Mouse (Mus musculus) cerebral cortex, adult 2 months (tissue): ENCODE data around the gene Acad10.

Experiments
- WGBS: fragments of 180-500 bp; shearing (Covaris S2); methylation state at CpG from one replicate; pipeline ENCODE4 v1.1.7; 2018; 5-methylcytosine and 5-hydroxymethylcytosine counted together

Acad10 gene

DNA sequence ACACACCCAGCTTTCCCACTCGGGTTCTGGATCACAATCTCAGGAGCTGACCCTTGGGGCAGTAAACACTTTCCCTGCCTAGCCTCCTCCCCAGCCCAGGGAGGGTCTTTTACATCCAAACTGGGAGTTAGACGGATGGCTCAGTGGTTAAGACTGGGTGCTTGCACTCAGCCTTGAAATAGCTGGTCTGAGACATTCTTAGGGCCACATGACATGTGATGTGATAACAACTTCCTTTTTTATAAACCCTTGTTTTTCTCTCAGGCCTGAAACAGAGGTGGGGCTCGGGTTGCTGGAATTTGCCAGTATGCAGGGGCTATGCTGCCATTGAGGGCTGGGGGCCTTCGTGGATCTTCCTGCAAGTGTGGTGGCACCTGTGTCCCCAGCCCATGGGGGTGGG, 63.0 kb downstream of the Acad10 start:
- WGBS = 85% methylated on average over 4 of the region's 4 CpGs

DNA sequence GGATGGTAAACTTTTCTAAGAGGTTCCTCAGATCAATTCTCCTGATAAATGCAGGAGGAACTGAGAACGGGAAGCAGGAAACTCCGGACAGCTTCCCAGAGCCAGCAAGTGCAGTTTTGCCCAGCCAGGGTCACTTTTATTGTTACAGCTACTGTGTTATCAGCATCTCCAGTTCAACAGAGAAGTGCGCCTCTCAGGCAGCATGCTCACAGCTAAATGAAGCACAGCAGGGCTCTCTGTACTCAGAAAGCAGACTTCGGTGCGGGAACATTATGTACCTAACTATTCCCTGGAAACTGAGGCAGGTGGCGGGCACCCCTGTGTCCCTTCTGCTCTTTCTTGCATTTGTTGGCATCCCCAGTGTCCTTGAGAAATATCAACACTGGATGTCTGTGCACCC, 64.1 kb downstream of the Acad10 start:
- 69% methylated on average over 6 of the region's 6 CpGs for WGBS

DNA sequence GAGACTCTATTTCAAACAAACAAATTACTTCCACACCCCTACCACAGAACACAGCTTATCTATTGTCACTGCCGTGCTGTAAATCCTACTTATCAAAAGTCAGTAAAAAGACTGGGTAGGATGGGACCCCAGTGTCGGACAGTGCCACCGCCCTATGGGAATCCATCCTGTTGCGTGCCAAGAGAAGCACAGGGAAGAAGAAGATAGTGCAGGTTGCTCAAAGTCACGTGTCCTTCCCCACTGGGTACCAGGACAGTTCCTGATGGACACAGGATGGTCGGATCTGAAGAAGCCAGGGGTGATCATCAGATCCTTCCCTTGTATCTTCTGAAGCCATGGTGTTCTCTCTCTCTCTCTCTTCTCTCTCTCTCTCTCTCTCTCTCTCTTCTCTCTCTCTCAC, 64.6 kb downstream of the Acad10 start:
- WGBS = 83% methylated on average over 6 of the region's 6 CpGs

DNA sequence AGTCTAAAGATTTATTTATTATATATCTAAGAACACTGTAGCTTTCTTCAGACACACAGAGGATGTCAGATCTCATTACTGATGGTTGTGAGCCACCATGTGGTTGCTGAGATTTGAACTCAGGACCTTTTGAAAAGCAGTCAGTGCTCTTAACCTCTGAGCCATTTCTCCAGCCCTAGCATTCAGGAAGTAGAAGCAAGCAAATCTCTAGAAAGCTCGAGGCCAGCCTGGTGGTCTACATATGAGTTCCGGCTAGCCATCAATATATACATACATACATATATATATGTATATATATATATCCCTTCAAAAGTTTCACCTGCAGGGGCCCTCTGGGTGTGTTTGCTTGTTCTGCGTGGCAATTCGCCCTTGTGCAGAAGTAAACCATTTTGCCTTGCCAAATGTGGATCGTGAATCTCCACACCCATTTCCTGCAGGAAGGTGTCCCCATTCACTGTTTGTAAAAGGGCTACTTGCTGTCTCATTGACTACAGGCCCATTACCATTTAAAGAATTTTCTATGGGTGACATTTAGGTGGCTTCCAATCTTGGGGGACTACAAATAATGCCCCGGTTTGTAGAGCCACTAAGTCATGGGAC, 65.5 kb downstream of the Acad10 start:
- 83% methylated on average over 6 of the region's 6 CpGs for WGBS

DNA sequence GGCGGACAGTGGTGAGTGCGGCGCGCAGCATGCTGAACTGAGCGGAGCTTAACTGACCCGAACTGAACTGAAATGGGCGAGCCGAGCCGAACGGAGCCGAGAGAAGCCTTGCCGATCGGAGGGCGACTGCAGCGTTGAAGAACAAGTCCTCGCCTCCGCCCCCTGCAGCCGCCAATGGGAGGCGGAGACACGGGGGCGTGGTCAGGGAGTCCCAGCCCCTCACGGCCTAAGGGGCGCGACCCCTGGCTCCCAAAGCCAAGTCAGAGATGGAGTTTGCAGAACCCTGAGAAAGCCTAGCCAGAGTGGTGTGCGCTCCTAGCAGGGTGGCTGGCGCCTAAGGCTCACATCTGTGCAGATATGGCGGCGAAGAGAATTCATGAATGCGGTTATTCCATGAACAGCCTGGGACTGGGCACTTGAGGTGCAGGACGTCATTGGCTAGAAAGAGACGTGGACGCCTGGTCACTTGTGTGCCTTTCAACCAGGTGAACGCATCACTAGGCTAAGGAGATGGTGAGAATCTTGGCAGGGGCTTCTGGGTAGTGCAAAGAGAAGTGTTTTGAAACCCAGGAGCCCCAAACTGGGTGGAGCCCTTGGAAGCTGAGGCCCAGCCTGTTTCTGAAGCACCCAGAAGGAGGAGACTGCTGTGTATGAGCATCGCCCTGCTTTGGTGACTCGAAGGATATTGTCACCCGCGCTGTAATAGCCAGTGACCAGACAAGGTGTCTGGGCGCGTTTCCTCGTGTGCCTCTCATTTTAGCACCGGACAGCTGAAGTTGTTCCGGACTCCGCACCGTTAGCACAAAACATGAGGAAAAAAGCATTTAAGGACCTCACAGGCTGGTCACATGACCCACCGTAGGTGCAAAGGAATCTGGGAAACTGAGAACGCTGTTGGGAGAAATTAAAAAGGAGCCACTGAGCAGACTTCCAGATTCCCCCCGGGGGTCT, 66.6 kb downstream of the Acad10 start, which contains the start of gene Aldh2:
TSS of gene Aldh2 (minus strand) at position 374 of the 951 bp plus-strand sequence.
- 2% methylated on average over 47 of the region's 47 CpGs for WGBS

DNA sequence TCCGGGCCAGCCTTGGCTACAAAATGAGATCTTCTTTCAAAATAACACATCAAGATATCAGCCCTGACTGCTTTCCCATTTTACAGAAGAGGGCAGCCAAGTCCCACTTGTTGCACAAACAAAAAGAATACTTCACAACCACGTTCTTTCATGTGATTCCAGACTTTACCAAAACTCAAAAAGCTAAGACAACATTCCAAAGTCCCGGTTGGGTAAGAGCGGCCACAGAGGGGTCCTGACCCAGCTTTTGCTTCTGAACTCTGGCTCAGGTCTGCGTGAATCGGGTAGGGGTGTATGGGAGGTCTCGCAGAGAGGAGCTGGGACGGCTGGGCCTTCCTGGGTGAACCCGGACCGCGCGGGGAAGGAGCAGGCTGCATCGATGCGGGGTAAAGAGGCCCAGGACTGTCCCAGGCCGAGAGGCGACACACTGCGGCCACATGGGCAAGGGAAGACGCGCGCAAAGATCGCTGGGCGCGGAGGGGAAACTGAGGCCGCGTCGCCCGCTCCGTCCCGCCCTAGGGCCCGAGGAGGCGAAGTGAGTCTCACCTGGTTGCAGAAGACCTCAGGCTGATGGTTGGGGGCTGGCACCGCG, 67.4 kb downstream of the Acad10 start:
- WGBS = 4% methylated on average over 33 of the region's 33 CpGs

DNA sequence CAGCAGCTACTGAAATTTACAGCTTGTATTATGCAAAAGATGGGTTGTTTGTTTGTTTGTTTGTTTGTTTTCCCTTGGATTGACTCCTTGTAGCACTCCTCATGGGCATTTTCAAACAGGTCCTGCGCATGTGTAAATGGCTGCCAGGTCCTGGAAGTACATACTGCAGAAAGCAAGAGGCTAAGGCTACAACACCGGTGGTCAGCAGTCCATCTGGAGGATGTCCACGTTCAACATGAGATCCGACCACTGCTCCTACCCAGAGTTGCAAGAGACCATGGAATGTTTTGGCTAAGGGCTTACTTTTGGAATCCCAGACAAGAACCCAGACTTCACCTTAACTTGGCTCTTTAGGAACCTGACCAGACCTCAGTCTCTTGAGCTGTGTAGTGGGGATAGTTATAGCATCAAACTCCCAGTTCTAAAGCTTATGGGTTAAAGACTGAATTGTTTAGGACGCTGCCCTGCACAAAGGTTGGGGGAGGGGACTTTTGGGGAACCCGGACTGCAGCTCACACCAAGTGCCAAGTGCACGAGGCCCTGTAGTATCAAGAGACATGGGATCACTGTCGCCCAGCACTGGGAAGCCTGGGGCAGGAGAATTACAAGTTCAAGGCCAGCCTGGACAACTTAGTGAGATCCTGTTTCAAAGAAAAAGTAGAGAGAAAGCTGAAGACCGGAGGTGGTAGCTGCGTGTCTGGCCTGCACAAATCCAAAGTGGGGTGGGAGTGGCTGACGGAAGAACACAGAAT, 68.1 kb downstream of the Acad10 start:
- 58% methylated on average over 11 of the region's 11 CpGs for WGBS

DNA sequence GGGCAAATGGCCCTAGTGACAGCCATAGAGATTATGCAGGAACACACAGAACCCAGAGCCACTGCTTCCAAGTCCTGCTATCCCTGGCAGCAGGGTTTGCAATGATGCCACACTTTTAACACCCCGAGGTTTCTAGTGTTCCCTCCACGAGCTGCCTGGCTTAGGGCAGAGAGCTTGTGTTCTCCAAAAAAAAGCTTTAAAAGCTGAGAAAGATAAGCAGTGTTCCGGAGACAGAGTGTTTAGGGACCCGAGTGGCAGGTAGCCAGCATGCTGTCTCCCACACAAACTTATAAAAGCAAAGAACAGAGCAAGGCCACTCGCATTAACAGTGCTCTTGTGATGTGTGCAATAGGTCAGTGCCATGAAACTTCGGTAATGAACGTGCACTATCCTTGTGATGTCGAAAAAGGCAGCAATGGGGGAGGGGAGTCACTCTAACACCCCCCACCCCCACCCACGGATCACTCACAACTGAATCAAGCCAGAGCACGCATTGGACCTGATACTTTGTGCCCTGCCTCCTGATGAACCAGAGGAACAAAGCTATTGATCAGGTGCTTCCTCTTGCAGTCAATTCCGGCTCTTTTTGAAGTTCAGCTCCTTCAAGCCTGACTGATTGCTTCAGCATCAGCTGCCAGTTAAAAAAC, 68.8 kb downstream of the Acad10 start:
- WGBS = 32% methylated on average over 11 of the region's 11 CpGs

DNA sequence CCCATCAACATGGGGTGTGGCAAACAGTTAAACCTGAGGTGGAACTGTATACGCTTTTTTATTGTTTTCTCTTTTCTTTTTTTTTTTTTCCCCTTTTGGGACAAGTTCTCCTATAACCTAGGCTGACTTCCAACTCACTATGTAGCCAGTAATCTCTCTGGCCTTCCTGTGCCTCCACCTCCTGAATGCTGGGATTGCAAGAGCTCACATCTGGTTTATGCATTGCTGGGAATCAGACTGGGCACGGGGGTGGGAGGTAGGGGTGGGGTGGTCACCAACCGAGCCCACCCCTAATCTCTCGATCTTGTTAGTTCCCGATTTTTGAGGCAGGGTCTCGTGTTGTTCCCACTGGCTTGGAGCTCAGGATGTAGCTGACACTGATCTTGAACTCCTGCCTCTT, 70.4 kb downstream of the Acad10 start:
- WGBS = 90% methylated on average over 6 of the region's 6 CpGs

DNA sequence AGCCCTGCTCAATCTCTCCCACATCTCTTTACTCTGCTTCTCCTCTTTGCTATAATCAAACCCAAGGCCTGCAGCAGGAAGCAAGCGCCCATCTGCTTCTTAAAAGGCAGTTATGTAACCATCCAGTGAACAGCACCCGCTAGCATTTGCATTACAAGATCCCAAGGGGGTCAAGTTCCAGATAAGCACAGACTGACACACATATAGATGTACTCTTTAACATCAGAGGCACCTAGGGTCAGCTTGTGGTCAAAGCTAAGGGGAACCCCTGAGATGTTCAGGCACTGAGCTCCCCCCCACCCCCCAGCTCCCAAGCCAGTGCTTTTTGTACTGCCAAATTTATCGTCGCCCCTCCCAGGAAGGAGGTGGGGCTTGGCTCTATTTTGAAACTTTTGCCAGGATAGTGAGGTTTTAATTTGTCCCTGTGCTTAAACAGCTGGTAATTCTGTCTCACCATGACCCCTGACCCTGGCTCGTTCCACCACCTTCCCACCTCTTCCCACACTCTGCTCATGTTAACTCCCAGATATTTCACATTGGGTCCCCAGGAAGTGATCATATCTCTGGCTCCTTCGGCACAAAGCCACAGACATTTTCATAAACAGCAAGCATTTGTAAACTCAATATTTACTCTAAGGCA, 73.8 kb downstream of the Acad10 start:
- WGBS = 17% methylated on average over 6 of the region's 6 CpGs

DNA sequence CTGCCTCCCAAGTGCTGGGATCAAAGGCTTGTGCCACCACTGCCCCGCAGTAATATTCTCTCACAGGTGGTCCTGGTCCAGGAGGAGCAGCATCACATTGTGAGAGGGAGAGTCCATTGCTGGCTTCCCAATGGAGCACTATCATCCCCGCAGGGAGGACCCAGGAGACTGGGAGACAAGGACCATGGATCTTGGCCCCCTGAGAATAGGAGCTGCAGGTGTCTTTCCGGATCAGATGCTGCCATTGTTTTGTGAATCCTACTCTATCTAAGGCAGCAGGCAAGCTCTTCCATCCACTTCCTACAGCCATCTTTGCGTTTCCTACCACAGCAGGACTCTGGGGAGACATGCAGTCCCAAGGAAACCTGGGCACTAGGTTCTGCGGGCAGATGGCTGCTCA, 74.6 kb downstream of the Acad10 start:
- 73% methylated on average over 5 of the region's 5 CpGs for WGBS

DNA sequence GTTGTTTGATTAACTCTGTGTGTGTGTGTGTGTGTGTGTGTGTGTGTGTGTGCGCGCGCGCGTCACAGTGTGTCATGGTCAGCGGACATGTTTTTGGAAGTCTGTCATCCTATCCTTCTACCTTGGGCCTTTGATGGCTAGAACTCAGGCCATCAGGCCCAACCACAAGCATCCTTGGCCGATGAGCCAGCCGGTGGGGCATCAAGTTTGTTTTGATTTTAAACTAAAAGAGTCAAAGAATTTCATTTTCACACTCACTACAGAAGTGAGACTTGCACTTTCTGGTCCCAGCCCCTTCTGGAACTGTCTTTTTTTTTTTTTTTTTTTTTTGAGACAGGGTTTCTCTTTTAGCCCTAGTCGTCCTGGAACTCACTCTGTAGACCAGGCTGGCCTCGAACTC, 75.3 kb downstream of the Acad10 start:
- WGBS = 93% methylated on average over 10 of the region's 10 CpGs

DNA sequence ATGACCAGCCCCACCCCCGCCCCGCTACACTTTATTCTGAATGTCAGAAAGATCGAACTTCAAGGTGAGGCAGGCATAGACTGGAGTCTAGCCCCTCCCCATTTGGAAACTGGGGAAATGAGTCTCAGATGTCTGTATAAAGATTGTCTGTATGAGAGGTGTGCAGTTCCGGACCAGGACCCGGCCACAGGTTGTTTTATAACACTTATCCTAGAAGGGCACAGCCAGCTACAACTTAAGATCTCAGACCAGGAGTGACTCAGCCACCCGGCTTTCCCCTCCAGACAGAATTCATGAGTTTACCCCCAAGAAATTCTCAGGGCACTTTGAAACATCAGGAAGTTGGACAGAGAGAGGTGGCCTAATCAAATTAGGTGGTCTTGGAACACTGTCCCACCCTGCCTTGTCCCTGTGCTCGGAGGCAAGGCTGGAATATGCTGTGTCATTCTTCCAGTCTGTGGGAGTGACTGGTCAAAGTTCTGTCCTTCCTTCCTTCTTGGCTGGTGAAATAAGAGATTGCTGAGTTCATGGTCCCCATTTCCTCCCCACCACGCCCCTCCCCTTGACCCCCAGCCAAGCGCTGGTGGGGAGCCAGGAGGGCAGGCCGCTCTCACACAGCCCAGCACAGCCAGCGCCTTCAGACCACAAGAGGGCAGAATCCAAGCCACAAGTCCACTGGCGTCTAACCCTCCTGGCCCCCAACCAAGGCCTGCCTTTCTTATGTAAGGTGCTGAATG, 76.4 kb downstream of the Acad10 start:
- WGBS = 57% methylated on average over 12 of the region's 12 CpGs

DNA sequence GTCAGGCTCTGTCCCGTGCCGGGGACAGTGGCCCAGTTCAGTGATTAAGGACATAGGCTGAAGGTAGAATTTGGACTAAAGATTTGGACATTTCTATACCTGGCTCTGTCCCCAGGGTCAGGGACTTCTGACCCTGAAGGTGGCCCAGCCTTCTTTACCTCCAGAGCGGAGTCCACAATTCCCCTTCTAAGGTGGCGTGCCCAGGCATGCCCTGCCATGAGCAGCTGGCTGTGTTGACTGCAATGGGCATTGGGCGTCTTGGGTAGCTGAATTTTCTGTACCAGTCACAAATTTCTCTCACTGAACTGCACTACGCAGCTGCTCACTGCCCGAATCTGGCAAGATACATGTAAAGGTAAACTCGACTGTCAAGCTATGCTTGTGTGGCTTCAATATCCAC, 78.4 kb downstream of the Acad10 start:
- 96% methylated on average over 8 of the region's 8 CpGs for WGBS

DNA sequence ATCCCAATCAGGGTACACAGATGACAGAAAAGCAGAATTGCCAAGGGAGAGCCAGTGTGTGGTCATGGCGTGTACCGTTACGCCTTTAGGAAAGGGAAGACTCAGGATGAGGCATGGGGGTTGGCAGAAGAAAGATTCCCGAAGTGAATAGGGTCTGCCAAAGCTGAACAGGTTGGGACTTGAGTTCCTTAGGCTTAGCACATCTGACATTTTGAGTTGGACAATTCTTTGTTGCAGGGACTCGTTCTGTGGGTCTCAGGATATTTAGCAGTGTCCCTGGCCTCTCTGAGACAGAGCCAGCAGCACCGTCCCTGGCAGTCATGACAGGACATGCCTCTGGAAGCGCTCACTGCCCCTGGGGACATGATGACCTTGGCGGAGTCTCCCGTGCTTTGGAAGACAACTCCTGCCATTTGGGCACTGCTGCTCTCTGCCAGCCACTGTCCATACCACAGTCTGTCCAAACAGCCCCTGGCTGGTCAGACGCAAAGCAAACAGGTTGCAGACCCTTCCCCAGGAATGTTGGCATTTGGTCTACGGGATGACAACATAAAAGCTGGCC, 83.3 kb downstream of the Acad10 start:
- 88% methylated on average over 11 of the region's 11 CpGs for WGBS

DNA sequence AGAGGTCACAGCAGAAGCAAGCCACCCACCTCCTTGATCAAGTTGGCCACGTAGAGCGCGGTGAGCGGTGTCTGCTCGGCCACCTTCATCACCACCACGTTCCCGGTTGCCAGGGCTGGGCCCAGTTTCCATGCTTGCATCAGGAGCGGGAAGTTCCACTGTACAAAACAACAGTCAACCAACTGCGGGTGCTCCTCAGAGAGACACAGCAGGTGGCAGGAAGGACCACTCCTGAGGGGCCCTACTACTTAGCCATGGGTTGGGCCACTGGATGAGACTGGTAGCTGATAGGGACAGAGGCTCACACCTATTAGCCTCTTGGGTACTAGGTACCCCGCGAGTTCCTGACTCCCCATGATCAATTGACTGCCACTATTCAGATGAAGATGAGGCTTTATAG, 84.4 kb downstream of the Acad10 start:
- 96% methylated on average over 11 of the region's 11 CpGs for WGBS

DNA sequence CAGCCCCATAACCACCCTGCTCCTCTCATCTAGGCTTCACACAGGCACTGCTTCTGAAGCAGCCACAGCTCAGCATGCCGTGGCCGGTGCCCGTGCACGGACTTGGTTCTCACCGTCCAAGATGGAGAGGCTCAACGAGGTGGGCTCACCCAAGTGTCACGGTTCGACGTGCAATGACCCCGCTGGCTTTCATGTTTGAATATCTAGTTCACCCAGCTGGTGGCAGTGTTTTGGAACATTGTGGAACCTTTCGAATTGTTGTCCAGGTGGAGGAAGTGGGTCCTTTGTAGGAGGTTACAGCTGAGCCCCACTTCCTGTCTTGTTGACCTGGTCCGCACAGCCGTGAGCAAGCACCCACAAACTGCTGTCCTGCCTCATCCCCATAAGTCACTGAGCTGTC, 86.2 kb downstream of the Acad10 start:
- WGBS = 88% methylated on average over 13 of the region's 13 CpGs
